Mouse (Mus musculus) stomach, postnatal 0 days (tissue): ENCODE results near the gene Utp20. TPM values are rescaled to one million over a fixed set of nuclear protein-coding genes. Genes with fewer than 3 reads are reported as not detected.

Source experiments
- ATAC-seq: fragments of 200-750 bp; cut with Nextera tagmentation; 2 replicates; pipeline ENCODE4 v1.8.0; 2017; ENCODE audit not compliant: low FRiP score, low TSS enrichment
- DNase-seq: peaks from one replicate; pipeline ENCODE4 v3.0.0-alpha.2; 2016; ENCODE audit warnings: low spot score
- H3K27ac ChIP-seq: fragments of 300-500 bp; sonication (generic); replicated peaks from 2 replicates; pipeline ENCODE4 v1.5.1; 2014; ENCODE audit warnings: mild to moderate bottlenecking, control low read depth
- H3K27me3 ChIP-seq: fragments of 300-500 bp; sonication (generic); 2 replicates; pipeline ENCODE4 v1.6.1; 2014; ENCODE audit warnings: low read length; ENCODE audit not compliant: control insufficient read depth, insufficient read depth
- H3K36me3 ChIP-seq: fragments of 300-500 bp; sonication (generic); 2 replicates; pipeline ENCODE4 v1.6.1; 2014; ENCODE audit warnings: low read length, mixed read lengths; ENCODE audit not compliant: control insufficient read depth, insufficient read depth
- H3K4me1 ChIP-seq: fragments of 300-500 bp; sonication (generic); replicated peaks from 2 replicates; pipeline ENCODE4 v1.6.1; 2014; ENCODE audit warnings: antibody characterized with exemption; ENCODE audit not compliant: control insufficient read depth, insufficient read depth
- H3K4me2 ChIP-seq: fragments of 300-500 bp; sonication (generic); replicated peaks from 2 replicates; pipeline ENCODE4 v1.6.1; 2014; ENCODE audit warnings: low read depth, mild to moderate bottlenecking, control low read depth, moderate library complexity
- H3K4me3 ChIP-seq: fragments of 300-500 bp; sonication (generic); 2 replicates; pipeline ENCODE4 v1.5.1; 2014; ENCODE audit warnings: low read depth, low read length, control low read depth
- H3K9ac ChIP-seq: fragments of 300-500 bp; sonication (generic); 2 replicates; pipeline ENCODE4 v1.6.1; 2014; ENCODE audit warnings: mild to moderate bottlenecking, low read length, control low read depth, mixed read lengths
- H3K9me3 ChIP-seq: fragments of 300-500 bp; sonication (generic); 2 replicates; pipeline ENCODE4 v1.6.1; 2016; ENCODE audit warnings: low read length; ENCODE audit not compliant: control insufficient read depth
- CTCF ChIP-seq: IDR thresholded peaks from 2 replicates; pipeline ENCODE4 v1.5.1; 2016; ENCODE audit warnings: antibody characterized with exemption, low read depth, mild to moderate bottlenecking, moderate library complexity
- EP300 ChIP-seq: optimal IDR thresholded peaks from 2 replicates; pipeline ENCODE3; 2016; ENCODE audit warnings: antibody characterized with exemption
- WGBS: fragments of 180-500 bp; shearing (Covaris S2); extraction: QIAGEN DNeasy Blood & Tissue Kit; methylation state at CpG from one replicate; pipeline ENCODE4 v1.1.7; 2014; 5-methylcytosine and 5-hydroxymethylcytosine counted together
- polyA plus RNA-seq: library from polyadenylated mRNA; unstranded; fragments of >200 nt; fragmentation: Nextera tagmentation; extraction: Ambion mirVana; gene quantifications from 2 replicates; pipeline ENCODE4 v1.2.1, GENCODE M21; 2015

Utp20 gene
- polyA plus RNA-seq, 1 experiment from 2014 or later: 4.7 TPM

- H3K4me1 ChIP-seq: no peaks in the 10 kb centered on the region
- H3K9me3 ChIP-seq: no peaks in the 10 kb centered on the region
- 49% methylated on average over 10 of the region's 10 CpGs for WGBS
- ATAC-seq (no peak), DNase-seq (no peak)
- no peak overlapping the region for H3K4me2 ChIP-seq
- TF ChIP-seq EP300: no peak
- no peak for TF ChIP-seq CTCF
- no peak overlapping the region for H3K9ac ChIP-seq
- no peaks in the 10 kb centered on the region for H3K36me3 ChIP-seq
- H3K27ac ChIP-seq: no peak overlapping the region
- H3K27me3 ChIP-seq: no peaks in the 10 kb centered on the region
- no peak overlapping the region for H3K4me3 ChIP-seq
Observed at GRCm38 (mm10) chr10:88708671-88709523, 117.7 kb downstream of the Utp20 start.

DNA sequence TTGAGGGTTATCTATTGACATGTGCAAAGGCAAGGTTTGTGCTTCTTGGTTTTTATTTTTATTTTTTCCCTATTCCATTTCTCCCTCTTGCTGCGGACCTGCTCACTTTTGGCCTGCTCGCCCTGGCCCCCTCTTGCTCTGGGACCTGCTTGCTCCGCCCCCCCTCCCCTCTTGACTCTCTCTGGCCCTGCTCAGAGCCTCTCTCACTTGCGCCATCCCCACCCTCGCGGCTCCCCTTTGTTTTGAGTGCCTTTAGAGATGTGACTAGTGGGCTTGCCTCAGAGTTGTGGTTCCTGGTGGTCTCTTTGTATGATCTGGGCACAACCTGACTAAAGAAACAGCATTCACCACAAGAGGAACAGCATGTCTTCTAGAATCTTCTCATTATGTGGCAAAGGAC lies 125.7 kb downstream of the Utp20 start:
- 69% methylated on average over 6 of the region's 6 CpGs for WGBS
- no peak overlapping the region for H3K4me3 ChIP-seq
- H3K9ac ChIP-seq: no peak overlapping the region
- no peaks in the 10 kb centered on the region for H3K4me1 ChIP-seq
- ATAC-seq (no peak), DNase-seq (no peak)
- H3K9me3 ChIP-seq: no peaks in the 10 kb centered on the region
- H3K27me3 ChIP-seq: no peaks in the 10 kb centered on the region
- no peak overlapping the region for H3K27ac ChIP-seq
- H3K4me2 ChIP-seq: no peak overlapping the region
- no peak for TF ChIP-seq EP300
- no peak for TF ChIP-seq CTCF
- no peaks in the 10 kb centered on the region for H3K36me3 ChIP-seq

Other genes with a start within 250 kb of the Utp20 start
- 0.57 and 0.69 TPM in 2 replicates for gene Mybpc1, start 221.7 kb downstream of the Utp20 start, polyA plus RNA-seq
- 0.62 and 1.4 TPM in 2 replicates for gene Spic, start 141.8 kb downstream of the Utp20 start, polyA plus RNA-seq
- 176 and 183 TPM in 2 replicates for gene Arl1, start 95.9 kb downstream of the Utp20 start, polyA plus RNA-seq
- 0.07 and 0.23 TPM in 2 replicates for gene Slc5a8, start 59.2 kb upstream of the Utp20 start, polyA plus RNA-seq